Mouse (Mus musculus): Measurements from ENCODE around the gene Zfp39.
"Not testable (repeated sequence)": the region's sequence is repeated elsewhere in the genome, so short reads cannot be mapped to it uniquely, and the experiment has no call there.

Gene Zfp39

GRCm38 (mm10) chr11:58918759-58919158 lies 14.7 kb upstream of the Zfp39 start:
- DNase-seq: no peak

- DNase-seq: no peak
These were observed 13.8 kb upstream of the Zfp39 start, which contains the start of gene Btnl10 for GRCm38 (mm10) chr11:58917745-58918366. Btnl10 (plus strand) TSS chr11:58917908.

- no peak for DNase-seq
These were observed 13.1 kb upstream of the Zfp39 start for GRCm38 (mm10) chr11:58916879-58917744.

GRCm38 (mm10) chr11:58914461-58915028 lies 10.5 kb upstream of the Zfp39 start:
- no peak for DNase-seq

DNA sequence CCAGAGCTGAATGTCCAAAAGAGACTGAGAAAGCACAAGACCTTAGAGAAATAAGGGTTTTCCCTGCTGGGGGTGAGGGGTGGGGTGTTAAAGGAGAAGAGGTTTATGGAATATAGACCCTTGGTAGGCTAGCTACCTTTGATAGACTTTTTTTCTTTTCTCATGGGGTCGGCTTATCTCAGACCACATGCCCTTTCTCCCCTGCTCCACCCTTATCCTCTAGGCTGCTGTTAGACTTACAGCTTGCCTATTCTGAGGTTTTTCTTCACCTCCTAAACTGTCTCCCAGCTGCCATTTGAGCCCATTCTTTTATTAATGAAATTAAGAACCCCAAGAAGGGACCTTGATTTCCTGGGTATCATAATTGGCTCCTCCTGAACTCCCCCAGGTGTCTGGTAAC lies 9.8 kb upstream of the Zfp39 start:
- DNase-seq: no peak

GRCm38 (mm10) chr11:58904838-58905237 lies 813 bp upstream of the Zfp39 start:
- DNase-seq: no peak

DNA sequence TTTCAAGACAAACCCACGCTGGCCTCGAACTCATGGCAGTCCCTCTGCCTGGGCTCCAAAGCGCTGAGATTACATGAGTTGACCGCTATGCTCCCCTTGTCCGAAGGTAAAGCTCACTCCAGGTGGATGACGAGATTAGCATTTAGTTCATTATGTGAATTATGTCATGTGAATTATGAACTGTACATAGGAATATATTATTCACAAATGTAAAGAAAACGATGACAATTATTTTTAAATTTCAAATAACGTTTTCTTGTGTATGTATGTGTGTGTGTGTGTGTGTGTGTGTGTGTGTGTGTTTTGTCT lies 339 bp upstream of the Zfp39 start:
- no peak for DNase-seq

DNA sequence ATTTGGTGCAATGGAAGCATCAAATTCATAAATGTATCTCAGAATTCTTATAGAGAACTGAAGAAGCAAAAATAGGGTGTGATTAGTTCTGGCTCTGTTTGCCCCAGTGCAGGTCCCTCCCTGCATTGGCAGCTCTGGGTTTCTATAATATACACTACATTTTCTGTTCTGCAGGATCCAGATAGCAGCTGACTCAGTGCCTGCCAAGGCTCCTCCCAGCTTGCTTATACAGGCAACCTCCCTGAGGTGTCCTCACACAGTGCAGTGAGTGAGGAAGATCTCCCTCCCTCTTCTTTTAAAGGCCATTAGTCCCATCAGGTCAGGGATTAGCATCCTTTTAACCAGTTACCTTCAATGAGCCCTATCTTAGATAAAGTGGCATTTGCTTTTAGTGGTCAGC lies 2.9 kb downstream of the Zfp39 start:
- DNase-seq: no peak

DNA sequence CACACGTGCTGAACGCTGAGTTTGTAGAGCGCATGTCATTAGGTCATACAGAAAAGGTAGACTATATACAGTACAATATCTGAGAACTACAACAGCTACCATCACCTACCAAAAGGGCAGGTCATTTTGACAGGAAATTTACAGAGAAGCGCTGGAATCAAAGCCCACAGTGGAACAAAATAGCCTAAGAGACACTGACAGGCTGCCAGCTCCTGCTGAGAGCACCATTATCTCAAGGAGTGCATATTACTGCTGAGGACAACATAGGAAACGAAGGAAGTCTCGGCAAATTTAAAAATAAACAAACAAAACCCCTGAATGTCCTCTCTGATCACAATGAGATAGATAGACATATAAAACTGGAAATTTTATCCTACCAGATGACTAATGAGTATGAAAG lies 6.5 kb downstream of the Zfp39 start:
- DNase-seq: no peak

DNA sequence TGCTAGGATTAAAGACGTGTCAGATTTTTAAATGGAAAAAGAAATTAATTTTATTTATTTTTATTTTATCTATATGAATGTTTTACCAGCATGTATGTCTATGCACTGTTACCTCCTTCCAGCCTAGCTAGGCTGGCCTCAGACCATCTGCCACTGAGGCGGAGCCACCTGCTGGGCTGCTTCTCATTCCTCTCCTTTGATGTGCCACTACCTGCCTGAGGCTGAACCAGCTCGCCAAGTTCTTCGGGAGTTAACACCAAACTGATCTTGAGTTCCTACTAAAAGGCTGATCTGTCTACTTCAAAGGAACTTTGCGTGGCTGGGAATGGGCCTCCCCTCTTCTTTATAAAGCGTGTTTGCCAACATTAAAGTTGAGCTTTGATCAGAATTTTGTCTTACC lies 9.6 kb downstream of the Zfp39 start:
- no peak for DNase-seq

GRCm38 (mm10) chr11:58890511-58890910 lies 13.5 kb downstream of the Zfp39 start:
- DNase-seq: no peak

DNA sequence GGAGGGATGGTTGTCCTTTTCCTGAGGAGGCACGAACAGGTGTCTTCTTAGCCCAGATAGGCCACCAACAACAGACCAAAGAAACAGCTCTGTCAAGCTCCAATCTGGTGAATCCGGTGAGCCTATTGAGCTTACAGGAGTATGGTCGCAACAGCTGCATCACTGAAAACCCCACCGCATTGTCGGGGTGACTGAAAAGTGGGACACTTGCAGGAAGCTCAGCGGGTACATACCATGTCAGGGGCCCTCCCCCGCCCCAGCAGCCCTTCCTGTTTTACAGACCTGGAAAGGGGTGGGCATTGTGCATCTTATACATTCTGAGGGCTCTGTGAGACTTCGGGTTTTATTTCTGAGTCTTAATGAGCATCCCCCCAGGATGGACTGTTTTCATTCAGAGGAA lies 20.3 kb downstream of the Zfp39 start:
- DNase-seq: no peak

GRCm38 (mm10) chr11:58870961-58871360 lies 33.1 kb downstream of the Zfp39 start:
- no peak for DNase-seq

GRCm38 (mm10) chr11:58867954-58868330 lies 36.1 kb downstream of the Zfp39 start:
- DNase-seq: no peak

DNA sequence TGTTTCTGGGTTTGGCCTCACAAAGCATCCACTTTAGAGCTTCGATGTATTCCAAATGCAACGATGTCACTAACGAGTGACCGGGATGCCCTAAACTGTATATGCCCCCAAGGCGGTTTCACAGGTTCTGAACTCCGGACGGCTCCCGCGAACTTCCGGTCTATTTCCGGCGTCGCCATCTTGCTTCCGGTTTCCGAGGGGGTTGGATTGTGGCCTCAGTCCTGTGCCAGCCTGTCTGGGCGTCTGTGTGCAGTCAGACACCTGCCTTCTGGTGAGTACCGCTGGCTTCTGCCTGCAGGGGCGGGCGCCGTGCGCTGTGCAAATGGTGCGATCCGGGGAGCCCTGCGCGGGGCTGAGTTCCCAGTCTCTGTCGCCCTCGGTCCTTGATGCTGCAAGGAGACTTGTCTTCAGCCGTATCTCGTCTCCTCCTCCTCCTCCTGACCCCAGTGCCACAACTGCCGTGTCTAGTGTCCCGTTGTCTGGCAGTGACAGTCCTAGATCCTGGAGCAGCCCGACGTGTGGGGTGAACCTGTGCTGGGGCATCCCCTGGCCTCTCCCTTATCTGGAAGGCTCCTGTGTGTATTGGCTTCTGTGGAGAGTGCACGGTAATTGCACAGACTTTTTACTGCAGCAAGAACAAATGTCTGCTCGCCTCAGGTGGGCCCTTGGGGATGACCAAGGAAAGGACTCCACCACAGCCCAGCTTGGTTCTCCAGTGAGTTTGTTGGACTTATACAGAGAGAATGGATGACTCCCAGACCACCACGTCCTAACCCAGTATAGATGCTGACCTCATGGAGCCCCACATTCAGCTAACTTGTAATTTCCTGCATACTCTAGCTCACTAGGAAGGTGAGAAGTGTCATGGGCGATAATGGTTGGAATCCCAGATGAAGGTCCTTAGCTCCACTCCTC lies 36.7 kb downstream of the Zfp39 start, which contains the start of gene 2810021J22Rik:
Gene 2810021J22Rik (plus strand): TSS at position 178 of the 915 bp plus-strand sequence.
- peak; percentile 80 for DNase-seq

DNA sequence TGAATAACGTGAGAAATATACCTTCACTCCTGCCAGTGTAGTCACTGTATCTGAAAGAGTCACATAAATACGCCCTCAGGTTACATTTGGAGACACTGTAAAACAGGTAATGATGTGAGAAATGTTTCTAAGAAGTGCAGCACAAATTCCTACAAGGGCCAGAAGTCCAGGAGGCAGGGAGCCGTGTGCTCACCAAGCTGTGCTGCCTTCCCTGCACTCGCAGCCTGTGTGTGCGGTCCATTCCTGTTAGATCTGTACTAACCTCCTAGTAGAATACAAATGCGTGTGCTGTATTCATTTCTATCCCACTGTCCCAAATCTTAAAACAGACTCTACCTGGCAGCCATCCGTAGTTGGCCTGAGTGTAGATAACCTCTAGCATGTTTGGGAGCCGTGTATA lies 43.3 kb downstream of the Zfp39 start:
- DNase-seq: no peak

DNA sequence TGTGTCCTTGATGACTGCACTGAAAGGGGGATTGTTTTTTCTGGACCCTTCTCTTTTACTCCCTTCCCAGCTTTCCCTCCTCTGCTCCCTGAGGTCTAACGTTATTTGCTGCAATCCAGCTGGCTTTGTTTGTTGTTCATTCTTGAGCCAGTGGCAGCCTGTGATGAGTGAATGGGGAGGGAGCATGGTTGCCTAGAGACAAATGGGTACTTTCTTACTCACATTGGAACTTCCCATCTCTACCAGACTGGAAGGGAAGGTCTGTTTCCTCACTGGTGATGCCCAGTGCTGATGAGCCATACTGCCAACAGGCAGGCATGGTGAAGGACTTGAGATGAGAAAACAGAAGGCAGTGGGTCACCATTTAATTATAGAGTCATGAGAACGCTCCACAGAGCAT lies 54.3 kb downstream of the Zfp39 start:
- DNase-seq: no peak

GRCm38 (mm10) chr11:58847636-58848035 lies 56.4 kb downstream of the Zfp39 start:
- no peak for DNase-seq

DNA sequence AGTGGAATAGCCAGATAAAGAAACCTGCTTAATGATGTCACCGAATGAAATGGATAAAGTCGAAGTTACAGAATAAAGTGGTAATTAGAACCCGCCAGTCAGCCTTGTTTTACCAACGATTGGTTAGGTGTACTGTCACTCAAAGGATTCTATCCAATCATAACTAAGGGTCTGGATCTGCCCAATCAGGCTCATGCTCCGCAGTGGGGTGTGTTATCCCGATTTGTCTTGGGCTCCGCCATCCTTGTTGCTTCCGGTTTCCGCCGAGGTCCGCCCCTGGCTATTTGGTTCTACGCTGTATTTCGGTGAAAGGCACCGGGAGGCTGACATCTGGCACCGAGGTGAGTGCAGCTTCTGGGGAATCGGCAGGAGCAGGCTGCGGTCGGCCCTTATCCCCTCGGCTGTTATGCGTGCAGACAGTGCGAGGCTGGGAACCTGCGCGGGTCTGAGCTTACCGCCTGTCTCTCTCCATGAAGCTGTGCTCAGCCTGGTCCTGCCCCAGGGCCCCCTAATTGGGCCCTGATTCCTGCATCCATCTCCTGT lies 57.0 kb downstream of the Zfp39 start, which contains the start of gene Gm12258:
Gene Gm12258 (plus strand): TSS at position 240 of the 543 bp plus-strand sequence.
- DNase-seq: peak; percentile 84

GRCm38 (mm10) chr11:58838951-58839350 lies 65.1 kb downstream of the Zfp39 start, which contains the start of gene Olfr311:
Olfr311 (plus strand) TSS chr11:58839251.
- not testable (repeated sequence) for DNase-seq

Measured in right cerebral cortex, postnatal 25 days (tissue).